In genomic region chr5:120742125-120742524, GRCm38 (mm10) we compare ENCODE assay signal across 9 mouse cellular contexts. TPM values are rescaled to one million over a fixed set of nuclear protein-coding genes. Genes with fewer than 3 reads are reported as not detected.
DNase-seq lines count a peak whose midpoint lies in the region; ATAC-seq and TF ChIP-seq lines count a peak whose summit lies in the region.
"Had no signal": no experiment of that assay in that cellular context is flagged by ENCODE, and none has a peak within 500 bp of the region (broad histone marks: within the 10 kb centered on the region; RNA-seq: fewer than 3 reads in every experiment).

No protein-coding gene starts in this region.

- no peaks in the 10 kb centered on the region for H3K9me3 ChIP-seq in liver, embryonic 12.5 days (replicated peaks)
- H3K9me3 ChIP-seq: neural tube, embryonic 13.5 days had no signal

- ATAC-seq in liver, embryonic 12.5 days, result no peak

- H3K9ac ChIP-seq in liver, adult 2 months (ENCODE audit: low read depth, low read length), result no peak overlapping the region
- H3K9ac ChIP-seq in liver, embryonic 12.5 days, result no peak overlapping the region
- H3K9ac ChIP-seq: neural tube, embryonic 13.5 days had no signal

- WGBS in liver, adult 2 months, result 34% methylated on average over 4 of the region's 4 CpGs
- WGBS in liver, embryonic 12.5 days (ENCODE audit: insufficient replicate concordance), result 14% methylated on average over 4 of the region's 4 CpGs
- WGBS in spleen, adult 2 months, result 58% methylated on average over 4 of the region's 4 CpGs

- no peaks in the 10 kb centered on the region for H3K27me3 ChIP-seq in liver, adult 2 months (ENCODE audit: control insufficient read depth, insufficient read depth, low read length)
- H3K27me3 ChIP-seq in liver, embryonic 12.5 days (replicated peaks), result peaks cover 17% of the 10 kb centered on the region
- H3K27me3 ChIP-seq in spleen, adult 2 months (ENCODE audit: control insufficient read depth, insufficient read depth, low read length), result no peaks in the 10 kb centered on the region

- H3K4me1 ChIP-seq in liver, adult 2 months (ENCODE audit: control insufficient read depth, insufficient read depth, low read length), result no peaks in the 10 kb centered on the region
- H3K4me1 ChIP-seq in liver, embryonic 12.5 days, result no peaks in the 10 kb centered on the region
- H3K4me1 ChIP-seq in spleen, adult 2 months (ENCODE audit: control insufficient read depth, insufficient read depth, insufficient read length), result no peaks in the 10 kb centered on the region

- no peak overlapping the region for H3K4me3 ChIP-seq in liver, adult 2 months (ENCODE audit: insufficient read depth, low read depth, low read length)
- no peak overlapping the region for H3K4me3 ChIP-seq in liver, embryonic 12.5 days
- no peak overlapping the region for H3K4me3 ChIP-seq in spleen, adult 2 months (ENCODE audit: extremely low read depth, insufficient read depth, insufficient read length)
- H3K4me3 ChIP-seq: neural tube, embryonic 13.5 days had no signal

- H3K79me2 ChIP-seq in liver, adult 2 months (ENCODE audit: control insufficient read depth, insufficient read depth, low read length), result no peaks in the 10 kb centered on the region

- no peaks in the 10 kb centered on the region for H3K36me3 ChIP-seq in liver, adult 2 months (ENCODE audit: control insufficient read depth, insufficient read depth, low read length)
- H3K36me3 ChIP-seq in liver, embryonic 12.5 days, result no peaks in the 10 kb centered on the region
- H3K36me3 ChIP-seq in spleen, adult 2 months (ENCODE audit: control insufficient read depth, insufficient read depth, low read length), result no peaks in the 10 kb centered on the region
- H3K36me3 ChIP-seq: neural tube, embryonic 13.5 days had no signal

- TF ChIP-seq POLR2A in liver, adult 2 months (IDR thresholded peaks at IDR 0.05; ENCODE audit: extremely low read depth, insufficient read depth, low read length), result no peak
- TF ChIP-seq POLR2A in spleen, adult 2 months (IDR thresholded peaks at IDR 0.05; ENCODE audit: low read depth, low read length), result no peak

- DNase-seq in cerebellum, postnatal 14 days, result peak; percentile 47 to 72
- no peak for DNase-seq in cerebellum, adult 11 months
- peak; percentile 7 for DNase-seq in liver, adult 2 months (ENCODE audit: extremely low read depth, low read depth, low spot score)
- DNase-seq in brain, adult 2 months (ENCODE audit: low read depth, low spot score), result peak; percentile 56
- peak; percentile 11 to 52 for DNase-seq in kidney, postnatal 36 days
- peak; percentile 34 to 46 for DNase-seq in spleen, adult 2 months (ENCODE audit: low read depth in 1 of 2, low spot score in 2 of 2)
- no peak for DNase-seq in right cerebral cortex, postnatal 36 days (ENCODE audit: low spot score in 2 of 2)

- no peak overlapping the region for H3K4me2 ChIP-seq in liver, embryonic 12.5 days
- H3K4me2 ChIP-seq: neural tube, embryonic 13.5 days had no signal

- TF ChIP-seq CTCF in liver, adult 2 months (IDR thresholded peaks at IDR 0.05; ENCODE audit: low read depth, low read length), result peak; percentile 46; the same call in 1 of the 2 replicates
- peak; percentile 26; the same call in 1 of the 2 replicates for TF ChIP-seq CTCF in spleen, adult 2 months (IDR thresholded peaks at IDR 0.05; ENCODE audit: extremely low read depth, insufficient read depth, insufficient read length, insufficient replicate concordance)

- no peak overlapping the region for H3K27ac ChIP-seq in liver, adult 2 months (replicated peaks; ENCODE audit: insufficient read depth, low read depth, low read length)
- H3K27ac ChIP-seq in liver, embryonic 12.5 days, result no peak overlapping the region
- H3K27ac ChIP-seq in spleen, adult 2 months (ENCODE audit: insufficient read depth, low read length), result no peak overlapping the region
- H3K27ac ChIP-seq: neural tube, embryonic 13.5 days had no signal

RNA-seq across cellular contexts. Expression of gene Oas2, which starts 7.5 kb away (rescaled TPM):
- total RNA-seq in liver, adult 2 months (2014; rRNA removed), result 1.8 and 1.9 TPM in 2 replicates
- 1.3 and 5.4 TPM in 2 replicates for polyA plus RNA-seq in liver, adult 2 months (2012; rRNA removed)
- 0.26 and 0.37 TPM in 2 replicates for polyA plus RNA-seq in liver, embryonic 12.5 days (2016; fragmentation: Nextera tagmentation; extraction: Ambion mirVana)
- 7.2 and 9.0 TPM in 2 replicates for polyA plus RNA-seq in spleen, adult 2 months (2012; rRNA removed)

RNA-seq across cellular contexts. Expression of gene Dtx1, which starts 30.4 kb away (rescaled TPM):
- 0.65 and 1.4 TPM in 2 replicates for total RNA-seq in liver, adult 2 months (2014; rRNA removed)
- polyA plus RNA-seq in liver, adult 2 months (2012; rRNA removed), result 0.75 and 1.3 TPM in 2 replicates
- polyA plus RNA-seq in liver, embryonic 12.5 days (2016; fragmentation: Nextera tagmentation; extraction: Ambion mirVana), result 0.37 and 0.67 TPM in 2 replicates
- polyA plus RNA-seq in spleen, adult 2 months (2012; rRNA removed), result 264 and 351 TPM in 2 replicates

RNA-seq across cellular contexts. Expression of gene Oas3, which starts 35.3 kb away (rescaled TPM):
- total RNA-seq in liver, adult 2 months (2014; rRNA removed), result 0.87 and 1.4 TPM in 2 replicates
- polyA plus RNA-seq in liver, adult 2 months (2012; rRNA removed), result 0.91 and 1.7 TPM in 2 replicates
- polyA plus RNA-seq in liver, embryonic 12.5 days (2016; fragmentation: Nextera tagmentation; extraction: Ambion mirVana), result 0.05 and 0.07 TPM in 2 replicates
- polyA plus RNA-seq in spleen, adult 2 months (2012; rRNA removed), result 15.2 and 16.3 TPM in 2 replicates

RNA-seq across cellular contexts. Expression of gene Oas1e, which starts 53.2 kb away (rescaled TPM):
- not detected in 2 replicates for total RNA-seq in liver, adult 2 months (2014; rRNA removed)
- polyA plus RNA-seq in liver, adult 2 months (2012; rRNA removed), result not detected in 2 replicates
- polyA plus RNA-seq in liver, embryonic 12.5 days (2016; fragmentation: Nextera tagmentation; extraction: Ambion mirVana), result not detected in 2 replicates
- polyA plus RNA-seq in spleen, adult 2 months (2012; rRNA removed), result 0.08 and 0.20 TPM in 2 replicates

Comparison
In these comparisons a context has a peak if more than half of its experiments do, and no peak if none do; other contexts are left out.
1. DNase-seq: peak in cerebellum, postnatal 14 days (2 of 2), liver, adult 2 months (single experiment), brain, adult 2 months (single experiment), kidney, postnatal 36 days (2 of 2) and spleen, adult 2 months (2 of 2); none in cerebellum, adult 11 months (single experiment) and right cerebral cortex, postnatal 36 days (0 of 2).
2. RNA of gene Dtx1, which starts 30.4 kb away (polyA plus RNA-seq): 264 to 351 TPM in spleen, adult 2 months; 0.75 to 1.3 TPM in liver, adult 2 months and 0.37 to 0.67 TPM in liver, embryonic 12.5 days; every median in the first group is over 100 times any median in the second.